Mouse (Mus musculus) E14TG2a.4 (cell line): ENCODE results near the gene Pif1.

ENCODE experiments used
- H3K27me3 ChIP-seq: 2 replicates; pipeline ENCODE4 v1.6.1; 2014; ENCODE audit warnings: low read length, control low read depth; ENCODE audit not compliant: insufficient read depth
- H3K36me3 ChIP-seq: 2 replicates; pipeline ENCODE4 v1.6.1; 2014; ENCODE audit warnings: low read length, control low read depth; ENCODE audit not compliant: insufficient read depth
- H3K4me1 ChIP-seq: replicated peaks from 2 replicates; pipeline ENCODE4 v1.6.1; 2014; ENCODE audit warnings: low read depth, low read length, control low read depth
- H3K4me3 ChIP-seq: replicated peaks from 2 replicates; pipeline ENCODE4 v1.5.1; 2014; ENCODE audit warnings: mild to moderate bottlenecking, low read length
- H3K9me3 ChIP-seq: 2 replicates; pipeline ENCODE4 v1.6.1; 2014; ENCODE audit warnings: low read length, control low read depth
- CTCF ChIP-seq: conservative IDR thresholded peaks from 2 replicates; pipeline ENCODE4 v1.5.1; 2014; ENCODE audit warnings: low read length
- NANOG ChIP-seq: IDR thresholded peaks from 2 replicates; pipeline ENCODE4 v1.6.1; 2014; ENCODE audit warnings: borderline replicate concordance, low read length, mixed read lengths
- POU5F1 ChIP-seq: IDR thresholded peaks from 2 replicates; pipeline ENCODE4 v1.6.1; 2014; ENCODE audit warnings: low read length, borderline replicate concordance

Pif1 gene

GRCm38 (mm10) chr9:65547111-65547510, 39.8 kb upstream of the Pif1 start:
- H3K9me3 ChIP-seq = no peaks in the 10 kb centered on the region
- TF ChIP-seq CTCF (no peak), POU5F1 (no peak), NANOG (no peak)
- peaks cover 29% of the 10 kb centered on the region for H3K4me1 ChIP-seq
- H3K36me3 ChIP-seq = no peaks in the 10 kb centered on the region
- H3K4me3 ChIP-seq = no peak overlapping the region
- H3K27me3 ChIP-seq = peaks cover 4% of the 10 kb centered on the region; the same call in 1 of the 2 replicates

GRCm38 (mm10) chr9:65547844-65548243, 39.1 kb upstream of the Pif1 start:
- H3K36me3 ChIP-seq = no peaks in the 10 kb centered on the region
- no peak overlapping the region for H3K4me3 ChIP-seq
- H3K27me3 ChIP-seq = peaks cover 4% of the 10 kb centered on the region; the same call in 1 of the 2 replicates
- H3K9me3 ChIP-seq = no peaks in the 10 kb centered on the region
- peaks cover 29% of the 10 kb centered on the region for H3K4me1 ChIP-seq
- no peak for TF ChIP-seq NANOG

- peaks cover 29% of the 10 kb centered on the region for H3K4me1 ChIP-seq
- H3K4me3 ChIP-seq = no peak overlapping the region
- no peak for TF ChIP-seq CTCF
- no peak for TF ChIP-seq POU5F1
- TF ChIP-seq NANOG = no peak
- H3K9me3 ChIP-seq = no peaks in the 10 kb centered on the region
- H3K36me3 ChIP-seq = no peaks in the 10 kb centered on the region
- H3K27me3 ChIP-seq = peaks cover 4% of the 10 kb centered on the region; the same call in 1 of the 2 replicates
Observed at GRCm38 (mm10) chr9:65548311-65548710, 38.6 kb upstream of the Pif1 start.

DNA sequence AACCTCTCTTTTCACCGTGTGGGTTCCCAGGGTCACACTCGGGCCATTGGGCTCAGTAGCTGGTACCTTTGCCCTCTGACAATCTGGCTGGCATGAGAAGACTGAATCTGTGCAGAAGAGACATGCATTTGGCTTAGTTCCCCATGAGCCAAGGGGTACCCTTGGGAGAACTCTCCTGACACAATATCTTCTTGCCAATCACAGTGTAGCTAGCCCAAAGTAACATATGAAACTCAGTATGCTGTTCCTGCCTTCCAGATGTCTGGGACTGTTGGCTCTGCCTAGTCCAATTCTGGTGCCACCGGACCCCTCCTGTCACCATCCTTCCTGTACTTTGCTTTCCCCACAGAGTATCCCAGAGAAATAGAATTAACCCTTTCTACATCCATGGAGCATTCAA, 37.8 kb upstream of the Pif1 start:
- Histone ChIP-seq H3K36me3 (no peaks in the 10 kb centered on the region), H3K9me3 (no peaks in the 10 kb centered on the region), H3K4me1 (peaks cover 29% of the 10 kb centered on the region), H3K27me3 (peaks cover 4% of the 10 kb centered on the region; the same call in 1 of the 2 replicates), H3K4me3 (no peak overlapping the region)
- no peak for TF ChIP-seq NANOG
- TF ChIP-seq POU5F1 = no peak
- no peak for TF ChIP-seq CTCF

DNA sequence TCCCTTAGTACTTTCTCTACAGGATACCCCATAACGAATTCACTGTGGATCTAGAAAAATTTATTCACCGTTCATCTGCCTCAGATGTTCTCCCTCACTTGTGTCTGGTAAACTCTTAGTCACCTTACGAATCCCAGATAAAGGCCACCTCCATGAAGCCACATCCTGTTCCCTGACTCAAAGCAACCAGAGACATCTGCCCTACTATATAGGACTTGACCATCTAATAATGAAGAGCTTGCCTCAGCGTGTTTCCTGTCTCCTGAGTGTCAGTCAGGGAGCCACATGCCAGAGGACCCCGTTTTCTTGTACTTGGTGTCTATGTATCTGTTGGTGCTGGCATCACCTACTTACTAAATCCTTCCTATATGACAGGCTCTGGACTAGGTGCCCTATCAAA, 37.3 kb upstream of the Pif1 start:
- Histone ChIP-seq H3K4me3 (no peak overlapping the region), H3K36me3 (no peaks in the 10 kb centered on the region), H3K27me3 (peaks cover 4% of the 10 kb centered on the region; the same call in 1 of the 2 replicates), H3K4me1 (peaks cover 33% of the 10 kb centered on the region), H3K9me3 (no peaks in the 10 kb centered on the region)
- TF ChIP-seq NANOG = no peak
- no peak for TF ChIP-seq POU5F1
- no peak for TF ChIP-seq CTCF

DNA sequence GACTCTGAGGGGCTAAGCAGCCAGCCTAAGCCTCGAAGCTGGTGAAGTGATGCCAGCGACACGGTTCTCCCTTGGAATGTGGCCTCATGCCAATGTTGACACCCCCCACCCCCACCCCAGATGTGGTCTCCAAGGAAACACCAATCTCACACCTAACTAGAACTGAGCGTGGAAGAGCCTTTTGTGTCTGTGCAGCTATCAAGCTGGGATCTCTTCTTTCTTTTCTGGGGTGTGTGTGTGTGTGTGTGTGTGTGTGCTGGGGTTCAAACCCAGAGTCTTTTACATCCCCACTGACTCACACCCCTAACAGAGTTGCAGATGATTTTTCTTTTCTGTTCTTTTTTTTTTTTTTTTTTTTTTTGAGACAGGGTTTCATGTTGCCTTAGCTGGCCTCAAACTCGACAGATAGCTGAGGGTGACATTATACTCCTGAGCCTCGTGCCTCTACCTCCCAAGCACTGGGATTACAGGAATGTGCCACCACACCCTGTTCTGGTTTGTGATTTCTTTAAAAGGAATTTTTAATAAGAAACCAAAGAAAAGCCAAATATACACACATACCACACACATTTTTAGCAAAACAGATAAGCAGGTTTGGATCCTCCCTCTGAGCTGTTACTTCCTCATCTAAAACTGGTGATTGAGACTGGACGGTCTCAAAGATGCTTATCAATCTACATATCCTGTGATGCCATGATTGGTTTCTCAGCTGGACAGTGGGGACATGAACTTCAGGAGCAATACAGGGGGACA, 36.7 kb upstream of the Pif1 start:
- H3K4me1 ChIP-seq = peaks cover 37% of the 10 kb centered on the region
- no peaks in the 10 kb centered on the region for H3K9me3 ChIP-seq
- no peak overlapping the region for H3K4me3 ChIP-seq
- peaks cover 4% of the 10 kb centered on the region; the same call in 1 of the 2 replicates for H3K27me3 ChIP-seq
- no peak for TF ChIP-seq CTCF
- no peak for TF ChIP-seq NANOG
- TF ChIP-seq POU5F1 = no peak
- H3K36me3 ChIP-seq = no peaks in the 10 kb centered on the region; the same call in 1 of the 2 replicates

GRCm38 (mm10) chr9:65551035-65551434, 35.9 kb upstream of the Pif1 start:
- Histone ChIP-seq H3K4me1 (peaks cover 34% of the 10 kb centered on the region), H3K36me3 (peaks cover 7% of the 10 kb centered on the region), H3K9me3 (no peaks in the 10 kb centered on the region), H3K27me3 (peaks cover 4% of the 10 kb centered on the region; the same call in 1 of the 2 replicates), H3K4me3 (no peak overlapping the region)
- TF ChIP-seq CTCF (no peak), NANOG (no peak), POU5F1 (no peak)

- Histone ChIP-seq H3K4me3 (no peak overlapping the region), H3K27me3 (peaks cover 4% of the 10 kb centered on the region; the same call in 1 of the 2 replicates), H3K36me3 (peaks cover 18% of the 10 kb centered on the region), H3K4me1 (peaks cover 30% of the 10 kb centered on the region), H3K9me3 (no peaks in the 10 kb centered on the region)
- no peak for TF ChIP-seq POU5F1
- TF ChIP-seq CTCF = no peak
- TF ChIP-seq NANOG = no peak
Observed at GRCm38 (mm10) chr9:65552141-65552540, 34.8 kb upstream of the Pif1 start.
